Mouse (Mus musculus) spleen, postnatal 4 days (tissue): ENCODE results near the gene Taok1.
"Not testable (repeated sequence)": the region's sequence is repeated elsewhere in the genome, so short reads cannot be mapped to it uniquely, and the experiment has no call there.

Experiments
- DNase-seq, 2 experiments: peaks; one replicate each; pipeline ENCODE4 v3.0.0; 2022; ENCODE audit warnings: low spot score in 2 of 2

Taok1 gene

DNA sequence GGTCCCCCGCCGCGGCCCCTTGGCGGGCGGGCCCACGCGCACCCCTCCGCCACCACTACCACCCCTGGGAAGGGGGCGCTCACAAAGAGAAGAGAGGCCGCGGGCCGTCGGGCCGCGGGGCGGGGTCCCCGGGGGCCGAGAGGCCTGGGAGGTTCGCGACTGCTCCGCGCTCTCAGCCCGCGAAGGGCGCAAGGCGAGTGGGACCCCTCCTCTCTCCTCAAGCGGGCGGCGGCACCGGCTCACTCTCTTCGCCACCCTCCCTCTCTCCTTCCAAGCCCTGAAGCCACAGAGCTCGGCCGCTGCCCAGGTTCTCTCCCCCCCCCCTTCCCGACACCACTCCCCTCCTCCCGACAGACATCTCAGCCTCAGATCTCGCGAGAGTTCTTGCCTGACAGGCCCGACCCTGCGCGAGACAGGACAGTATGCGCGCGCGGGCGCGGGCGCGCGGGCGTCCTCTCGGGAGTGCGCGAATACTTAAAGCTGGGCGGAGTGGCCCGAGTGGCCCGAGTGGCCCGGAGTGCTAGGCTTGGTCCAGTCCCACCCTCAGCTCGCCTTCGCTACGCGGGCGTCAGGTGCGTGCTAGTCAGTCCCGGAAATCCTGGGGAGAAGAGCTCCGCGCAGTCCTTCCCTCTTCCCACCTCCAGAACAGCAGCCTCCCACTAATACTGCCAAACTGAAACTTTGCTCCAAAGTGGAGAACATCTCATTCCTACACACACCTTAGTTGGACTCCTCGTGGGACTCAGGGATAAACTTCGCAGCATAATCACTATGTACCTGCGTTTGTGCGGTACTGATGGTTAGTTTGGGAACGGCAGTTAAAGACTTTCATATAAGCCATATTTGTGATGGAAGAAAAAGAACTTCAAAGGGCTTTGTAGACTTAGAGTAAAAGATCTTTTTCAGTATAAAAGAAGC, at the start of gene Taok1:
TSS of gene Taok1 (minus strand) at position 278 of the 918 bp plus-strand sequence.
- DNase-seq, result peak; percentile 97 to 98

DNA sequence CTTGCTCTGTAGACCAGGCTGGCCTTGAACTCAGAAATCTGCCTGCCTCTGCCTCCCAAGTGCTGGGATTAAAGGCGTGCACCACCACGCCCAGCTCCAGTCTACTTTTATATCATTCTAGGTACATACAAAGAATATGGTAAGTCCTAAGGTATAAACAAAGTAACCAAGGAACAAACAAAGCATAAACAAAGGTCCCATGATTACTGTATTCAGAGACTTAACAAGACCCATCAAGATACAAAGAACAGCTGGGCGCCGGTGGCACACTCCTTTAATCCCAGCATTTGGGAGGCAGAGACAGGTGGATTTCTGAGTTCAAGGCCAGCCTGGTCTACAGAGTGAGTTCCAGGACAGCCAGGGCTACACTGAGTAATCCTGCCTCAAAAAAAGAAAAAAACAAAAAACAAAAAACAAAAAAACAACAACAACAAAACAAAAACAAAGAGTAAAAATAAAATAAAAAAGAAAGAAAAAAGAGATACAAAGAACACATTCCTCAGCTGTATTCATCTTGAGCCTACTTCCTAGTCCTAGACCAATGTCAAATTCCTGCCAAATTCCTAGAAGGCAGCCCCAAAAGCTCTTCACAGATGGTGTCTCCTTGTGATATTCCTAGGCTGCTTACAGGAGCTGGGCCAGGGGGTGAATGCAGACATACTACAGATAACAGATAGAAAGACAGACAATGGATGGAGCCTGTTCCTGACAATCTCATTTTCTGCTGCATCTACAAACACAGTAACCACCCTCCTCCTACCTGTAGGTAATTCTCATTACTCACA, 46.0 kb upstream of the Taok1 start:
- DNase-seq, result not testable (repeated sequence)

DNA sequence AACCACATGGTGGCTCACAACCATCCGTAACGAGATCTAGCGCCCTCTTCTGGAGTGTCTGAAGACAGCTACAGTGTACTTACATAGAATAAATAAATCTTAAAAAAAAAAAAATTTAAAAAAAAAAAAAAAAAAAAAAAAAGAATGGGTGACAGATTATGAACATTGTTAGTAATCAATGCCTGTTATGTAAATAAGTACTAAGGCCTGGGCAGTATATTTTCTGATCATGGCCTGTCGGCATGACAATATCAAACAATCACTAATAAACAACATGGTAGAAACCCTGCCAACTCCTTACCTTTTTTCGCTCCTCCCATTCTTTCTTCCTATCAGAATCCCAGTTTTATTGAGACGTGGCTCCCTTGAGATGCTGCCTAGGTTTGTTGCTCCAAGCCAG, 44.9 kb upstream of the Taok1 start:
- no peak for DNase-seq

DNA sequence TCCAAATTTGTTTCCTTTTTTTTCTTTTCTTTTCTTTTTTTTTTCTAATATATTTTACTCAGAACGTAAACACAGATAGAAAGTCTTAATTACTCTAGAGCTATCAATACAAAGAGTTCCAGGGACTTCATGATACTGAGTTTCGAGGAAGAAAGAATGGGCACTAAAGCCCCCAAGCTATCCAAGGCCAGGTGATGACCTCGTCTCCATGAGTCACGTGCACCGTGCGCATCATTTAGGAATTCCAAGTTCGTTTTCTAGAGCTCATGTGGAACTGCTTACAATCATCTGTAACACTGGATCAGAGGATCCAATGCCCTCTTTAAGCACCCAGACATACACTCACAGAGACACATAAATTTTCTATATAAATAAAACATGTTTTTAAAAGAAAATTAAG, 41.3 kb upstream of the Taok1 start:
- no peak for DNase-seq

DNA sequence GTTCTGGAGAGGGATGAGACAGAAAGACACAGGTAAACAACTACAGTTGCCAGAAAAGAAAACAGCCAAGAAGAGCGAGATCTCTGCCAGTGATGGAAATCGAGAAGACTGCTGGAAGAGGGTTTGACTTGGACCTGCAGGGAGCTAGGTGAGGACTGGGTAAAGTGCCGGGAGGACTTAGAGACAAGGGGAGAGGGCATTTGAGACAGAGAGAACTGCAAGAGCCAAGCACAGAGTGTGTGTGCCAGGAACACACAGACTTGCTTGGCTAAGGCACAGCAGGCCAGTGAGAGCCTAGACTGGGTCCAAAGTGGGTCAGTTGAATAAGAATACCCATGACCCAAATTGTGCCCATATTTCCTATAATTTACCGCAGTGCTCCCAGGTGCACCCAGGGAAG, 37.9 kb upstream of the Taok1 start:
- no peak for DNase-seq

DNA sequence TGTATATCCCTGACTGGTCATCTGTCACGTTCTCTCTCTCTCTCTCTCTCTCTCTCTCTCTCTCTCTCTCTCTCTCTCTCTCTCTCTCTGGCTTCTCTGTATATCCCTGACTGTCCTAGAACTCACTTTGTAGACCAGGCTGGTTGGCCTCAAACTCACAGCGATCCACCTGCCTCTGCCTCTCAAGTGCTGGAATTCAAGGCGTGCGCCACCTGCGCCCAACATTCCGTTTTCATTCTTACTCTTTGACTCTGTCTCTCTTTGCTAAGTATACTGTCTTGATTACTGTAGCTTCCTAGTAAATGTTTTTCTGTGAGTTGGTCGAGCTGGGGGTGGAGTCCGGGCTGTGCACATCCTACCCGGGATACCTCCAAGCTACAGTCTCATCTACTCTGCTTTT, 33.8 kb upstream of the Taok1 start:
- DNase-seq, result no peak

DNA sequence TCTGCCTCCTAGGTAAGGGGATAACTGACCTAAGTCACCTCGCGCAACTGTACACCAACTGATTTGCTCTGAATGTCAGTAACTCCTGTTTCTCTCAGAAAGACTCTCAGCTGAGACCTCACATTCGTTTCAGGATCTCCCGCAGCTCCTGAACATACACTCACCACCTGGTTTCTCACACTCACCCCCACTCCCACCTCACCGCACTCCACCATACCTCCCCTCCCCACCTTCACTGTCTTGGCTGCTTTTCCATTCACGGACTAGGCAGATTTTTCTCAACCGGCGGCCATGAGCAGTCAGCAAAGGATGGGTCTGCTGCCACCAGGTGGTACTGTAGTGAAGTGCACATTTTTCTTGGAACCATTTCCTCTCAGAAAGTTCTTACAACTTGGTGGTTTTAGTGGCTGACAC, 22.6 kb upstream of the Taok1 start:
- DNase-seq, result peak; percentile 78 to 91

DNA sequence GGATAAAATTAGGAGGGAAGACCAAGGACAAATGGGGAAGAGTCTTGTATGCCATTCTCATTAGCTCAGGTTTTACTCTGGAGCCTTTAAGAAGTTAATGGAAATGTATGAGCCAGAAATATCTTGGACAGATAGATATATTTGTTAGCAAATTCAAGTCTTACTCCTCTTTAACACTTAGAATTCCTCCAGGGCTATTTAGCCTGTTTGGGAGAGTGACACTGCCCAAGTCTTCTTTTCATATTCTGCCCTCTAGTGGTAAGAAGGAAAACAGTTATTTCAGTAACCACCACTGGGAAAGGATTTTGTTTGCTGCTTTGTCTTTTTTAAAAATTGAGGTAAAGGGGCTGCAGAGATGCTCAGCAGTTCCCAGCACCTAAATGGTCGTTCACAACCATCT, 21.9 kb upstream of the Taok1 start:
- DNase-seq, result no peak

DNA sequence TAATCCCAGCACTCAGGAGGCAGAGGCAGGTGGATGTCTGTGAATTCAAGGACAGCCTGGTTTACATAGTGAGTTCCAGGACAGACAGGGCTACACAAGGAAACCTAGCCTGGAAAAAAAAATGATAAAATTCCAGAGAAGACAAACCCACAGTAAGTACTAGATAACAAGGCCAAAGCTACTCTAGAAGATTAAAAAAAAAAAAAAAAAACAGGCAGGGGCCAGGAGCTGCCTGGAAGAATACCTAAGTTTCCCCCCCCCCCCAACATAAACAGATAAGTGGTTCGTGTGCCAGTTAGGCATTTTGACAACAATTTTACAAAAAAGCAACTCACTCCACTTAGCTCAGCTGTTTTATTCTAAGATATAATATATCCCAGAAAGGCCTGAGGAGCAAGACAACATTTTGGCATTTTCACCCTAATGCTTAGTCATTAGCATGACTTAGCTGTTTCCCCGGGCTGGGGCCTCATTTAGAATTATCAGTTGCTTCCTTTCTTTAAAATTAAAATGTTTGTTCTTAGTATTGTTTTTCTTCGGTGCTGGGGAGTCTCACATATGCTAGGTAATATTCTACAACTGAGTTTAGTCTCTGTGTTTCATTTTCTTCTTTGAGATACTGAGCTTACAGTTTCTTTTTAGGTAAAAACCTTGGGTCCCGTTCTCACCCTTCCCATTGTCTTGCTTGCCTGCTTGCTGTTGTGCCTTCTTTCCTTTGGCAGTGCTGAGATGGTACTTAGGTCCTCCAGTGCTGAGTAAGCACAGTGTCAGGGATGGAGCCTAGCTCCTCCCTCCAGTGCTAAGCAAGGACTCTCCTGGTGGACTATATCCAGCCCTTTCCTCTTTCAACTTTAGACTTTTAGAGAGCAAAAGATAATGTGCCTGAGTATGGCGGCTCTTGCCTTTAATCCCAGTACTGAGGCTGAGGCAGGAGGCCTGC, 19.3 kb upstream of the Taok1 start:
- DNase-seq, result no peak

DNA sequence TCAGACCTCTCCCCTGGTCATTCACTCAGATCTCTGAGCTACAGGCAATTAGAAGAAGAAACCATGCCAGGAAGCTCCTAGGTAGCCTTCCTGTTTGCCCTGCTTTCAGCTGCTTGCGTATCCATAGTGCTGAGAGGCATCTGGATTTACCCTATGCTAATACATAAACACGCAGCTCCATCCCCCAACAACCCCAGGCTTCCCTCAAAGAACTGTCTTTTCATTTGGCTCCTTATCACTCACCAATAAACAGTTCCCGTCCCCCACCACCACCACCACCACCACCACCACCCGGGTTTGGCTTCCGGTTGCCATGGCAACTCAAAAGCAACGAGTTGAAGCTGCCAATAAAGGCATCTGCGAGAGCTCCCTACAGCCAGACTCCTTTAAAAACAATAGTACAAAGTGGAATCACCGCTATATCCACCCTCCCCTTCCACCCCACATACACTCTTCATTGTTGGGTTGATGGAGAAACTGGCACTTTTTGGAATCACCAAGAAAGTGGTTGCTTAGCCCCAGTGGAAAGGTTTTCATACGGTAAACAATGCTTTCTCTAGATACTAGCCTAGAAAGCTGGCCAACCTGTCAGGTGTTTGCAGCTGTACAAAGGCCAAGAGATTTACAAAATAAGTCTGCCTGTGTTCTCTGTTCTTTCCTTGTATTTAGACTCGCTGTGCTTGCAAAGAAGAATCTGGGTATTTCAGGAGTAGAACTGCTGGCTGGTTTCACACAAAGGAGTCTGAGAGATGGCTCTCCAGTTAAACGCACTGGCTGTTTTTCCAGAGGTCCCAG, 17.6 kb upstream of the Taok1 start:
- no peak for DNase-seq

DNA sequence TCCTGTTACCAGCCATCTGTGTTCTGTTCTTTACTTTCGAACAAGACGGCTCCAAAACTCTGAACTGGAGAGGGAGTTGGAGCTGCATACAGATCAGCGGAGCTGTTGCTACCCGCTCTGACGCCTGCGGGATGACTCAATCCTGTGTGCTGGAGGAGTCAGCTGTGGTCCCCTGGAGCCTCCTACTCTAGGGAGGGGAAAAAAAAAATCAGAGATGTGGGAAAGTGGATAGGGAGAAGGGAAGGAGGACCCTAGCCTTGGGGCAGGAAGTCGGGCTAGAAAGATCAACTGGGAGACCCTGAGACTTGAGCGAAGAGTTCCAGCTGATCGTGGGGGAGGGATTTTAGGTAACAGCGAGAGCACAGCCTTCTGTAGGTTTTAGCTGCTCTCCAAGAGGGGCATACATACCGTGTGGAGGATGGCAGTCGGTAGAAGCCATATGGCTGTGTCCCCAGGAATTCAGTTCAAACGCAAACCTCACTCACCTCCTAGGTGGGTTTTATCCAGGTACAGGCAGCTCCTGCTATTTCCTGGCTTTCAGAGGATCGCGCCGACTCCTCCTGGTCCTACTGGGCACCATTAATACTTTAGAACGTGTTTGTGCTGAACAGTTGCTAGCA, 16.9 kb upstream of the Taok1 start:
- DNase-seq, result no peak

DNA sequence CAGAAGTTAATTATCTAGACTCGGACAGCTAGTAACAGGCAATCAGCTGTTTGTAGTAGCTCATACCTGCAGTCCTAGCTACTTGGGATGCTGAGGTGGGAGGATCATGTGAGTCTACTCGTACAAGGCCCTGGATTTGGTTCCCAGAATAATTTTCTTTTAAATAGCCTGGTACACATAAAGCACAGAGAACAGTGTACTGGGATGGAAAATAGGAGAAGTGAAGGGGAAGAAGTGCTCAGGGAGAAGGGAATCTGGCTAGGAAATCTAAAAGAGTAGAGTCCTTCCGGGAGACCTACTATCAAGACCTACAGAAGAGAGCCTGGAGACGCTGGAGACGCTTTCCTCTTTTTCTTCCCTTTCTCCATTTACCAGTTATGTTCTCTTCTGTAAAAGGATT, 16.4 kb upstream of the Taok1 start:
- no peak for DNase-seq

DNA sequence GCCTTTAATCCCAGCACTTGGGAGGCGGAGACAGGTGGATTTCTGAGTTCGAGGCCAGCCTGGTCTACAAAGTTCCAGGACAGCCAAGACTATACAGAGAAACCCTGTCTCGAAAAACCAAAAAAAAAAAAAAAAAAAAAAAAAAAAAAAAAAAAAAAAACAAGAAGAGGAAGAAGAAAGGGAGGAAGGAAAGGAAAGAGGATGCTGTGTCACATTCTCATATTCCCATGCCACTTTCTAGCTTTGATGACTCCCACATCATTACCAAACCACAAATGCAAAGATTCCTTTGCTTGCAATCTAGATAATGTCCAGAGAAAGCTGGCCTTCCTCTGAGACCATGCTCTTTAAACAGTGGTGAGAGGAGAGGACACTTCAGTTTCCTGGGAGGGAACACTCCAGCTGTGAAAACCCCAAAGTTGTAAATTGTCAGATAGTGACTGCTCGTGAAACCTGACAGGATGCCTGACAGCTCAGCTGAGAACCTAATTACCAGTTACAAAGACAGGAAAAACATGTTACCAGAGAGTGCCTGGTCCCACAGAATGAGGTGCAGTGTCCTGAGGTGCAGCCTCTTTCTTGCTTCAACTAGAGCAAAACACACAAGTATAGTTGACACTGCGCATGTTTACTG, 14.4 kb upstream of the Taok1 start:
- no peak for DNase-seq

DNA sequence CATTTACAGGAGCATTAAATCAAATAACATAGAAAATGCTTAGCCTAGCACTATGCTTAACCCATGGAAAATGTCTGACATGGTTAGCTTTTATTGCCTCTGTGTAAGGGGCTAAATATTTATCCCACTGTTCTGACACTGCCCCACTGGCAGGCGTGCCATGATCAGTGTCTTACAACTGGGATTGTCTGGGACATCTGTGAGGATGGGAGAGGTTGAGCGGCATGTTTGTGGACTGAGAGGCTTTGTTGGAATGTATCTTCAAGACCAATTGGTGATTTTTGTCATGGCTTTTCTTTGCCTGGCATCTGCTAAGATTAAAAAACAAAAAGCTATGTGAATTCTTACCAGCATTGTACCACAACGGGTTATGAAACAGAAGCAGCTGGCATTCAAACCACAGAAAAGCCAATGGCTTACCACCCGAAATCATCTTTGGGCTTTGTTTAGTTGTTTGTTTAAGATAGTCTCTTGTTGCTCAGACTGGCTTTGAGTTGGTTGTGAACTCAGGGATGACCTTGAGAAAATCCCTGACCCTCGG, 7.5 kb upstream of the Taok1 start:
- DNase-seq, result no peak

DNA sequence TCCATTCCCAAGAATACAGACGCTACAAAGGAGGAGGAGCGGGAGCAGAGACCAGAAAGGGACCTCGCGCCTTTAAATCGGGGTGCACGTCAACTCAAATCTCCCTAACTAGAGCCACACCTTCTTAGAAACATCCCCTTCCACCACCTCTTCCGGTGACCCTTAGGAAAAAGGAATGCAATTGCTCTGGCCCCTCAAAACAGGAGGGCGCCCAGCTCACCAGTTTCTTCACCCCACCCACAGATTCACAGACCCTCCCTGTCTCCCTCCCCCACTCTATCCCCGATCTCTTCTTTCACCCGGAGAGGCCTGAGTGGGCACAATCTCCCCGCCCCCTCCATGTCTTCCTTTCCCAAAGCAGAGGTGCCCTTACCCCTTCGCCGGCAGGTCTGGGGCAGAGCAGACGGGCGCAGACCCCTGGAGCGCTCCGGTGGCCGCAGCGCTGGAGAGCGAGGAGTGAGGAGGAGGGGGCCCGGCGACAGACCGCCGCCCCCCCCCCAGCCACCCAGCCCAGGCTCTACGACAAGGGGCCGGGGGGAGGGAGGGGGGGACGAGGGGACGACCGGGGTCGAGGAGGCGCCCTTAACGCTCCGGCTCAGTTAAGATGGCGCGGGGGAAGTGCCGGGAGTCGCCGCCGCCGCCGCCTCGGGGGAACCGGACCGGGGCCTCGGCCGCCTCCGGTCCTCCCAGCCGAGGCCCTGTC, 629 bp downstream of the Taok1 start:
- peak; percentile 35 to 78 for DNase-seq

DNA sequence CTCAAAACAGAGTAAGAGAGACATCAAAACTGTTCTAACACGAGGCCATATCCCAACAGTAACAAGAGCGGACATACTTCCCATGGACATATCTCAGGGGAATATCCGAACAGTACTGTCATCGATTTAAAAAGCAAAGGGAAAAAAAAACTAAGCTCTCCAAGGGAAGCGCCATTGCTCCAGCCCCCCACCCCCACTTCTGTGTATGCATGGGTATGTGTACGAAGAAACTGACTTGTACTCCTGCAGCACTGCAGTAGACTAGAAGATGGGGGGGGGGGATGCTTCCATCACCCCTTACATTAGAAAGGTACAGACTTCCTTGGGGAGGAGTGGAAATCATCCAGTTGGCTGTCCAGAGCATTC, 1.2 kb downstream of the Taok1 start:
- DNase-seq, result no peak

DNA sequence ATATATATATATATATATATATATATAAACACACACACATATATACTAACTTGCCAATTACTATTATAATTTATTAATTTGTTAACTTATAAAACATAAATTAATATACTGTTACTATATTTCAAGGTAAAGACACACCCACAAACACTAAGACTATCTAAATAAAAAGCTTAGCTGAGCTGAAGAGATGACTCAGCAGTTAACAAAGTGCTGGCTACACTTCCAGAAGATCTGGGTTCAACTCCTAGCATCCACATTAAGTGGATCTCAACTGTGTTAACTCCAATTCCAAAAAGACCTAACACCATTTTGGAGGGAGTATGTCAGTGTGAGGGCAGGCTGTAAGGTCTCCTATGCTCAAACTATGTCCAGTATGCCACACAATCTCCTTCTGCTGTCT, 10.3 kb downstream of the Taok1 start:
- DNase-seq, result no peak

DNA sequence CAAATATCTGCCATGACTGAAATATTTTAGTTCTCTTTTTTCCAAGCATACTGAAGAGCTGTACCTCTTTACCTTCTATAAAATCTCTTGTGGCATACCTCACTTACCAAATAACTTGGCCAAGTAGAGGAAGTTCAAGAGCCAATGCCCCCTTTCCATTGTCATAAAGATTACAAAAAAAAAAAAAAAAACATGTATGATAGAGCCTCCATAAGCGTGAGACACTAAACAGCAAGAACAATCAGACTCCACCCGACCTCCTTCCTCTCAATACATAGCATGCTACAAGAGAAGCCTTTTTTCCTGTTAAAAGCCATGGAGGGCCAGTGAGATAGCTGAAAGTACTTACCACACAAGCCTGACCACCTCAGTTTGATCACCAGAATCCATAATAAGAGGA, 16.2 kb downstream of the Taok1 start:
- DNase-seq, result no peak

DNA sequence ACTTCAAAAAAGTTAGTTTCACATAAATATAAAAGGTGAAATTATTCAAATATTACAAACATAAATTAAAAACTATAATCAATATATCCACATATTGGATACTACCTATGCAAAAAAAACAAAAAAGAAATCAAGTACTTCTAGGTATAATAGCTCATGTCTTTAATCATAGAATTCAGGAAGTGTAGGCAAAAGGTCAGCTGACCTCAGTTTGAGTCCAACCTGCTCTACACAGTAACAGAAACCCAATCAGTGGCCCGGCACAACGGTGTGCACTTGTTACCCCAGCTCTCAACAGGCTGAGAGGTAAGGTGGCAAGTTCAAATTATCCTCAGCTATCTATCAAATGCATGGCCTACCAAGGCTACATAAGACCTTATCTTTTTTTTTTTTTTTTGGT, 16.8 kb downstream of the Taok1 start:
- no peak for DNase-seq
